Mouse (Mus musculus) ovary, postnatal 36 days (tissue): ENCODE data around the gene Olfr1080.
"Not testable (repeated sequence)": the region's sequence is repeated elsewhere in the genome, so short reads cannot be mapped to it uniquely, and the experiment has no call there.

Source experiments
- DNase-seq: peaks from one replicate; pipeline ENCODE4 v3.0.0; 2022; ENCODE audit warnings: low spot score, mixed read lengths

Olfr1080 gene

GRCm38 (mm10) chr2:86558135-86558534, at the start of gene Olfr1080:
Olfr1080 (minus strand) TSS chr2:86558235.
- DNase-seq: not testable (repeated sequence)

DNA sequence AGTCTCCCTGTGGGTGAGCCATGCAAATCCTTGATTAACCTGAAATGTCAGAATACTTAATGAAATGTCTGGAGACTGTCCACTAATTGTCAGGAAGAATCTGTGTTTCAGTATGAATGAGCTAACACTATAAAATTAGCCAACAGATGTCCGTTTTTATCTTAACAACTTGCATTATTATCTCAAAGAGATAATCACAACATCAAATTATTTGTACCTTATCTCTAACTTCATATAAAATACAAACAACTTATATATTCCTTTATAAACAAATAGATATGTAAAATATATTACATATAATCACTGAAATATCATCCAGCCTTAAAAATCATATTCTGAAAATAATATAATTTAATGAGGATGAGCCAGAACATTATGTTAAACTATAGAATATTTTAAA, 40.8 kb upstream of the Olfr1080 start, which contains the start of gene Olfr1082:
TSS of gene Olfr1082 (minus strand) at position 101 of the 400 bp plus-strand sequence.
- not testable (repeated sequence) for DNase-seq

DNA sequence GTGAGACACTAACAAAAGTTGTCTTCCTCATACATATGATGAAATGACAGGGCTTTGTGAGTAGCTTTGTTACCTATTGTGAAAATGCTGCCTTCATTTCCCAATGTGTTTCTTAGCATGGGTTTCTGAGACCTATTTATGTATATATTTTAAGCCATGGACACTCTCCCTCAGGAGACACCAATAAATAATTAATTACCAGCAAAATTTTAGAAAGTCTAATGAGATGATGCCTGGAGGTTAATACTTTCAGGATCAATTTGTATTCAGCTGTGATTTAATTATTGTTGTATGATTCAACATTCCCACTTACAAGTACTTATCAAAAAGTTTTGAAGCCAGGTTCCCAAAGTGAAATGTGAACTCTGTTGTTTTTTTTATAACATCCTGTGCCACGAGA, 15.7 kb downstream of the Olfr1080 start, which contains the start of gene Olfr1079:
TSS of gene Olfr1079 (minus strand) at position 101 of the 400 bp plus-strand sequence.
- DNase-seq: no peak

- no peak for DNase-seq
Observed at GRCm38 (mm10) chr2:86530991-86531390, 27.0 kb downstream of the Olfr1080 start.

DNA sequence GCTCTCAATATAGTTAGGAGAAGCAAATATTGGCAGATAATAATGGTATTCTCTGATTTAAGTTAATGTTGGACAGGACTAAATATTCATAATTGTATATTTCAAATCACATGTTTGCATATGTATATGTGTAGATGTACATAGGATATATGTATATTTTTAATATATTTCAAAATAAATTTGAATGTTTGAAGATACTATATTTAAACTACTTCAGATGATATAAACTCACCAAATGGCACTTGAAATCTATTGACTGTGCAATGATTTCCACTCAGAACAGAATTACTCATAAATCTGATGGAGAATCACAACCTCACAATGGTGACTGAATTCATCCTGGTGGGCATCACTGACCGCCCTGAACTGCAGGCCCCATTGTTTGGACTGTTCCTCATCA, 49.9 kb downstream of the Olfr1080 start, which contains the start of gene Olfr1076:
TSS of gene Olfr1076 (plus strand) at position 301 of the 400 bp plus-strand sequence.
- no peak for DNase-seq
